Mouse (Mus musculus): ENCODE measurements around the gene Grb10. TPM values are rescaled to one million over a fixed set of nuclear protein-coding genes. Genes with fewer than 3 reads are reported as not detected.

Grb10 gene
- 234 and 283 TPM in 2 replicates for polyA plus RNA-seq (2014; fragmentation: Nextera tagmentation; extraction: Ambion mirVana)

DNA sequence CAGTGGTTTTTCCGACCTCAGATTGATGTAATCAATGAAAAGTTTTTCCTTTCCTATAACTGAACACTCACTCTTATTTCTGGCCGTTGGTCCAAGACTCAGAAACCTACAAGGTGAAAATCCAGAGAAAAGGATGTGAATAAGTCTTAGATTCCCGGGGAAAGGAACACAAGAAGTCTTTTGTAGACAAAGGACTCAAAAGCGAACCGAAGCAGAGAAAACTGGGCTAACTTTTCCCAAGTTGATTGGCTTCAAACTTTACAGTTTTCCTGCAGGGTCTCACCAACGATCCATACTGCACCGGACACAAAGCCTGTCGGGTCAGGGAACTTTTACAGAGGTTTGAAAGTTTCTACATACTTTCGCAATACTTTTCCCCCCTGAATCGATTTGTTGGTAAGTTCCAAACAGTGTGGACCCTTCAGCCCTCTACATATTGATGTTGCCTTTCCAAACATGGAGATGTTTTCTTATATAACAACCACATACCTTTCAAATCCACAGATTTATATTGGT, at the start of gene Grb10:
Gene Grb10 (minus strand): TSS at position 214 of the 516 bp plus-strand sequence.
- Histone ChIP-seq H3K27me3 (ENCODE audit: control insufficient read depth, insufficient read depth, low read length) (peaks cover 51% of the 10 kb centered on the region), H3K9me3 (ENCODE audit: control insufficient read depth, low read length) (no peaks in the 10 kb centered on the region), H3K4me3 (ENCODE audit: low read depth, low read length) (peak within 1 kb of the TSS; percentile 63), H3K9ac (ENCODE audit: low read length) (peak within 1 kb of the TSS; percentile 96), H3K27ac (replicated peaks; ENCODE audit: low read depth, low read length) (peak within 1 kb of the TSS; percentile 97), H3K4me1 (ENCODE audit: control insufficient read depth, insufficient read depth, low read length) (no peaks in the 10 kb centered on the region), H3K4me2 (ENCODE audit: low read depth, severe bottlenecking) (peak within 1 kb of the TSS; percentile 31), H3K36me3 (ENCODE audit: control insufficient read depth, insufficient read depth, low read length) (no peaks in the 10 kb centered on the region)
- DNase-seq (ENCODE audit: low spot score) (peak; percentile 43), ATAC-seq (ENCODE audit: insufficient number of reproducible peaks, low FRiP score, low TSS enrichment, low read depth) (no peak)
- 32% methylated on average over 10 of the region's 10 CpGs for WGBS

DNA sequence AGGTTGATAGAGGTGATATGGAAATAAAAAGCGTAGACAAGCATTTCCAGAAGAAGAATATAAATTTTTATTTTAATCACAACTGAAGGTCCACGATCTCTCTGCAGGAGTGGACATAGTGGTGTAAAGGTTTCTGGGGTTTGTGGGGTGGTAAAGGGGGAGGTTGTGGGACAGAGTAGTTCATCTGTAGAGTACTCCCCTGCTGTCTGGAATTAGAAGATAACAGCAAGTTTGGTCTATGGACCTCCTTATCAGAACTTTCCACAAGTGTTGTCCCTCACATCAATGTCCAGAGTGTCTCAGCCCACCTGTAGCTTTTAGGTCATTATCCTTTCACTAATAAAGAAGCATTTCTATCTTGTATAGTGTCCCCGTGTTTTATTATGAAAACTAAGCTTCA, 43.2 kb upstream of the Grb10 start:
- 85% methylated on average over 3 of the region's 3 CpGs for WGBS
- Histone ChIP-seq H3K9me3 (ENCODE audit: control insufficient read depth, low read length) (no peaks in the 10 kb centered on the region), H3K27me3 (ENCODE audit: control insufficient read depth, insufficient read depth, low read length) (no peaks in the 10 kb centered on the region), H3K4me3 (ENCODE audit: low read depth, low read length) (no peak overlapping the region), H3K27ac (replicated peaks; ENCODE audit: low read depth, low read length) (no peak overlapping the region), H3K9ac (ENCODE audit: low read length) (no peak overlapping the region), H3K4me2 (ENCODE audit: low read depth, severe bottlenecking) (no peak overlapping the region), H3K4me1 (ENCODE audit: control insufficient read depth, insufficient read depth, low read length) (no peaks in the 10 kb centered on the region), H3K36me3 (ENCODE audit: control insufficient read depth, insufficient read depth, low read length) (no peaks in the 10 kb centered on the region)
- DNase-seq (ENCODE audit: low spot score) (no peak), ATAC-seq (ENCODE audit: insufficient number of reproducible peaks, low FRiP score, low TSS enrichment, low read depth) (no peak)

DNA sequence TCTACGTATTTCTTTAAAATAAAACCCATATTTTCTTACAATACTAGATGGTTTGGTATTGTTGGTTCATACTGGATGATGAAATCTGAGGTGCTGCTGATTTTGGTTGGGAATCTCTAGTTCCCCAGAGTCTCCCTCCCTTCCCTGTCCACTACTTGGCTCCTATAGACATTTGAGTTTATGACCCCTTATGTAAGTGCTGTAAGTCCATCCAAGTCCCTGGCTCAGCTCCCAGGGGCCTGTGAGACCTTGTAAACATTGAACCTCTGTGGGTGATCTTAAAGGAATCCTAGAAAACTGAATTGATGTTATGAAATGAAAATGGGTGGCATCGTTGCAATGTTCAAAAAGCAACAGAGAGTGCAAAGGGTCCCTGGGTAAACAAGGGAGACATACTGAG, 40.7 kb upstream of the Grb10 start:
- H3K27me3 ChIP-seq (ENCODE audit: control insufficient read depth, insufficient read depth, low read length): no peaks in the 10 kb centered on the region
- H3K4me3 ChIP-seq (ENCODE audit: low read depth, low read length): no peak overlapping the region
- ATAC-seq (ENCODE audit: insufficient number of reproducible peaks, low FRiP score, low TSS enrichment, low read depth) (no peak), DNase-seq (ENCODE audit: low spot score) (no peak)
- H3K4me1 ChIP-seq (ENCODE audit: control insufficient read depth, insufficient read depth, low read length): no peaks in the 10 kb centered on the region
- no peaks in the 10 kb centered on the region for H3K9me3 ChIP-seq (ENCODE audit: control insufficient read depth, low read length)
- WGBS: 85% methylated on average over 2 of the region's 2 CpGs
- H3K36me3 ChIP-seq (ENCODE audit: control insufficient read depth, insufficient read depth, low read length): no peaks in the 10 kb centered on the region
- H3K9ac ChIP-seq (ENCODE audit: low read length): no peak overlapping the region
- H3K4me2 ChIP-seq (ENCODE audit: low read depth, severe bottlenecking): no peak overlapping the region
- no peak overlapping the region for H3K27ac ChIP-seq (replicated peaks; ENCODE audit: low read depth, low read length)

DNA sequence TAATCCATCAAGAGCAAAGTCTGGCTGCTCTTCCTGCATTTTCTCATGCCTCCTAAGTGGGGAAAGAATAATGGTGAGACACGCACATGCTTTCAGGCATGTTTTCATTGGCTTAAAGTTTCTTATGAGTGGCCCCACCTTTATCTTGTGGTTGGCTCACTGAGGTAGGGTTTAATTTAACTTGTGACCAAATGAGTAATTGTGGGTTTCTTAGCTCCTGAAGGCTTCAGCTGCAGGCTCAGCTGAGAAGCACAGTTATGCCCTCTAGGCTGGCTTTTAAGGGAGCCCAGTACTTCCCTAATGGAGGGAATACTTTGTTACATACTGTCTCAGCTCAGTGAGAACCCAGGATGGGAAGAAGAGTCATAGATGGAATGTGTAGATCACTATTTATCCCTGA, 37.0 kb upstream of the Grb10 start:
- Histone ChIP-seq H3K4me1 (ENCODE audit: control insufficient read depth, insufficient read depth, low read length) (no peaks in the 10 kb centered on the region), H3K9me3 (ENCODE audit: control insufficient read depth, low read length) (no peaks in the 10 kb centered on the region), H3K27ac (replicated peaks; ENCODE audit: low read depth, low read length) (no peak overlapping the region), H3K4me2 (ENCODE audit: low read depth, severe bottlenecking) (no peak overlapping the region), H3K4me3 (ENCODE audit: low read depth, low read length) (no peak overlapping the region), H3K36me3 (ENCODE audit: control insufficient read depth, insufficient read depth, low read length) (no peaks in the 10 kb centered on the region), H3K9ac (ENCODE audit: low read length) (no peak overlapping the region), H3K27me3 (ENCODE audit: control insufficient read depth, insufficient read depth, low read length) (no peaks in the 10 kb centered on the region)
- 93% methylated on average over 1 of the region's 1 CpGs for WGBS
- ATAC-seq (ENCODE audit: insufficient number of reproducible peaks, low FRiP score, low TSS enrichment, low read depth) (no peak), DNase-seq (ENCODE audit: low spot score) (no peak)

DNA sequence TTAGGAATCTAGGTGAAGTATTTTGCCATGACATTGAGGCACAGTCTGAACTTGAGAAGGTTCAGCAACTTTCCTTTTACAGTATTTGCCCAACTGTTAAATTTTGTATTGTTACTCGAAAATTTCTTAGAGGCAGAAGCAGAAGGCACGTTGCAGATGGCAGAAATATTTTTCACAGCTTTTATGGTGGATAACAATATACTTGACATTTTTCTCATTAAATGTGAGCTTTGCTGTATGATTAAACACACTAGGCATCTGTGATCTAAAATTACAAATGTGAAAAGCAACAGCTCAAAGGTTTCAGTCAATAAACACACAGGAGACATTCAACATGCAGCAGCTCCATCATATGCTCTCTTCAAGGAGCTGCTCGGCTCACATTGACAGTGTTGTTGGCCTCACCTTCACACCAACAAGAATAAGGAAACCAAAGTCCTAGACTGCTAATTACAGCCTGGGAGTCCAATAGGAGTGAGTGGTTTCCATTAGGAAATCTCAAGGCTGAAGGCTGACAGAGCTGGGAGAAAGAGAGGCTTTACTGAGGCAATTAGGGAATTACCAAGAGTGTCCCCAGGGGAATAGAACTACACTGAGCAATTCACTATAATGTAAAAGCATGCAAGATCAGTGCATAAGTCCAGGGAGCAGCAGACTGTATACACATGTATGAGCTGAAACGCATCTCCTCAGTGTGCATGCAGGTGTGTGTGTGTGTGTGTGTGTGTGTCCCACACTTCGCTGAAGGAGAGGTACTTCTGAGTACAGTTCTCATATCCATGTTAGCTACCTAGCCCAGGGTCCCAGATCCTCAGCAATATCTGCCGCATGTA, 35.1 kb upstream of the Grb10 start:
- DNase-seq (ENCODE audit: low spot score) (no peak), ATAC-seq (ENCODE audit: insufficient number of reproducible peaks, low FRiP score, low TSS enrichment, low read depth) (no peak)
- no peak overlapping the region for H3K4me2 ChIP-seq (ENCODE audit: low read depth, severe bottlenecking)
- H3K9me3 ChIP-seq (ENCODE audit: control insufficient read depth, low read length): no peaks in the 10 kb centered on the region
- no peaks in the 10 kb centered on the region for H3K4me1 ChIP-seq (ENCODE audit: control insufficient read depth, insufficient read depth, low read length)
- no peak overlapping the region for H3K9ac ChIP-seq (ENCODE audit: low read length)
- H3K36me3 ChIP-seq (ENCODE audit: control insufficient read depth, insufficient read depth, low read length): no peaks in the 10 kb centered on the region
- no peaks in the 10 kb centered on the region for H3K27me3 ChIP-seq (ENCODE audit: control insufficient read depth, insufficient read depth, low read length)
- WGBS: 87% methylated on average over 6 of the region's 6 CpGs
- H3K4me3 ChIP-seq (ENCODE audit: low read depth, low read length): no peak overlapping the region
- H3K27ac ChIP-seq (replicated peaks; ENCODE audit: low read depth, low read length): no peak overlapping the region

DNA sequence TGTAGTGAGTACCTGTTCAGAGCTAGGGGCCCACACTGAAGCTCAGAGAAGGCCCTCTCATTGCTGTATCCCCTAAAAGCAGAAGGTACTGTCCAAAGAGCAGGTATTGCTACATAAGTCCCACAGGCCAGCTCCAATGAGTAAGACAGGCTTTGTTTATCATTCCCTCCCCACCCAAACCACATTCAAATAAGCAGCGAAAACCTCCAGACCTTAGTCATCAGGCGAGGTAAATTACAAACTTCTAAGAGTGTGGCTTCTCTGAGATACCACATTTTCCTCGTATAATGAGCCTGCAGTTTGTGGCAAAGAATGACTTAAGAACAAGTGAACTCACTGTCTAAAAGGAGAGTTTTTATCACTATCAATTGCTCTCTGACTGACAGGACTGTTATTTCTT, 33.8 kb upstream of the Grb10 start:
- DNase-seq (ENCODE audit: low spot score) (no peak), ATAC-seq (ENCODE audit: insufficient number of reproducible peaks, low FRiP score, low TSS enrichment, low read depth) (no peak)
- no peak overlapping the region for H3K4me3 ChIP-seq (ENCODE audit: low read depth, low read length)
- no peaks in the 10 kb centered on the region for H3K4me1 ChIP-seq (ENCODE audit: control insufficient read depth, insufficient read depth, low read length)
- no peak overlapping the region for H3K4me2 ChIP-seq (ENCODE audit: low read depth, severe bottlenecking)
- no peak overlapping the region for H3K27ac ChIP-seq (replicated peaks; ENCODE audit: low read depth, low read length)
- WGBS: 87% methylated on average over 3 of the region's 3 CpGs
- no peak overlapping the region for H3K9ac ChIP-seq (ENCODE audit: low read length)
- H3K36me3 ChIP-seq (ENCODE audit: control insufficient read depth, insufficient read depth, low read length): no peaks in the 10 kb centered on the region
- H3K9me3 ChIP-seq (ENCODE audit: control insufficient read depth, low read length): no peaks in the 10 kb centered on the region
- H3K27me3 ChIP-seq (ENCODE audit: control insufficient read depth, insufficient read depth, low read length): no peaks in the 10 kb centered on the region

DNA sequence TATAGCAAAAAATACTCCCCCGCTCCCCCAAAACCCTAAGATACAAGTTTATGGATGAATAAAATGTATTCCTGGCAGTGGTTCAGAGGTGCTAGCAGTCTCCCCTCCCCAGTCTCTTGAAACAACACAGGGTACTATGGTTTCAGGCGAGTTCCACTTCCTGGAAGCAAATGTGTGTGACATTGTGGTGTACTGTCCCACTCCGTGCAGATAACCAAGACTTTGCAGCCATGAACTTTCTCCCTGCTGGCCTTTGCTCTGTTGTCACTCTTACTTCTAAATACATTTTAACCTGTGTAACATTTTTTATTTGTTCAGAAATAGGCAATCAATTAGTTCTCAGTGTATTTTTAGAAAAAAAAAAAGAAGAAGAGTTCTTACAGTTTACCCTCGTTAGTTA, 20.5 kb upstream of the Grb10 start:
- Histone ChIP-seq H3K27me3 (ENCODE audit: control insufficient read depth, insufficient read depth, low read length) (no peaks in the 10 kb centered on the region), H3K9me3 (ENCODE audit: control insufficient read depth, low read length) (no peaks in the 10 kb centered on the region), H3K27ac (replicated peaks; ENCODE audit: low read depth, low read length) (no peak overlapping the region), H3K4me1 (ENCODE audit: control insufficient read depth, insufficient read depth, low read length) (no peaks in the 10 kb centered on the region), H3K36me3 (ENCODE audit: control insufficient read depth, insufficient read depth, low read length) (no peaks in the 10 kb centered on the region), H3K4me3 (ENCODE audit: low read depth, low read length) (no peak overlapping the region), H3K9ac (ENCODE audit: low read length) (no peak overlapping the region), H3K4me2 (ENCODE audit: low read depth, severe bottlenecking) (no peak overlapping the region)
- ATAC-seq (ENCODE audit: insufficient number of reproducible peaks, low FRiP score, low TSS enrichment, low read depth) (no peak), DNase-seq (ENCODE audit: low spot score) (no peak)
- WGBS: 83% methylated on average over 4 of the region's 4 CpGs

DNA sequence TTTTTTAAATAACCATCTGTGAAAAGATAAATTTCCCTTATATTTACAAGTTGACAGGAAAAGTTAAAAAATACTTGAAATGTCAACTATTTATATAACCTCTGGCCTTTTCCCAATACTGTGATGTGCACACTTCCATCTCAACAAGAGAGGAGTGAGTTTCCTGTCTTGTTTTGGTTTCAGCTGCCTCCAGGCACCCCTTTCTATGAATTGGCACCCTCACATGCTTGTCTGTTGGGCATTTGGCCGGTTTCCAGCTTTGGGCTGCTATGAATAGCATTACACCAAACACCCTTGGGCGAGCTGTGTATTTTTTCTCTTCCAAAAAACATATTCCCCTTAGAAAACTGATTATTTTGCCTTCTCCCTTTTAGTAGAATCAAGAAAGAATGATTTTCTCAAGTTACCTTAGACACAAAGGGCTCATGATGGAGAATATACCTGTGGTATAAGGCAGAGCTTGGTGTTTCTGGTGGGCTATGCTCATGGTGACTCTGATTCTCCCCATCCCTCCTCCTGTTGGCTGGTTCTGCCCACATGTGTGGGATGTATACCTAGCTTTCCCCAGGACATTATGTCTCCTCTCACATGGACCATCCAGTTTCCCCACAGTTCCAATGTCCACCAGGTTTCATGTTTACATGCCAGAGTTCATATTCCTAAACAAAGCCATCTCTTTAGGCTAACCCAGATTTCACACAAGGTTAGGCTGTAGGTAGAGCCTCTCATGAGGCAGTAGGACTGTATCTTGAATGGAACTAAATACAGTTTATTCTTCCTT, 10.3 kb upstream of the Grb10 start:
- Histone ChIP-seq H3K27ac (replicated peaks; ENCODE audit: low read depth, low read length) (no peak overlapping the region), H3K27me3 (ENCODE audit: control insufficient read depth, insufficient read depth, low read length) (no peaks in the 10 kb centered on the region), H3K36me3 (ENCODE audit: control insufficient read depth, insufficient read depth, low read length) (no peaks in the 10 kb centered on the region), H3K4me2 (ENCODE audit: low read depth, severe bottlenecking) (no peak overlapping the region), H3K9ac (ENCODE audit: low read length) (no peak overlapping the region), H3K4me1 (ENCODE audit: control insufficient read depth, insufficient read depth, low read length) (no peaks in the 10 kb centered on the region), H3K4me3 (ENCODE audit: low read depth, low read length) (no peak overlapping the region), H3K9me3 (ENCODE audit: control insufficient read depth, low read length) (no peaks in the 10 kb centered on the region)
- ATAC-seq (ENCODE audit: insufficient number of reproducible peaks, low FRiP score, low TSS enrichment, low read depth) (no peak), DNase-seq (ENCODE audit: low spot score) (no peak)
- WGBS: 68% methylated on average over 2 of the region's 2 CpGs
